Mouse (Mus musculus): ENCODE measurements at regions not wholly inside any gene's neighbourhood (a gene's known extent, or its start where the extent isn't known, plus 50 kb on each side); places are given as distances from the start of the nearest gene placed in this dataset.
A peak's percentile ranks its signal among the peaks of the same experiment; 100 is the strongest.

DNA sequence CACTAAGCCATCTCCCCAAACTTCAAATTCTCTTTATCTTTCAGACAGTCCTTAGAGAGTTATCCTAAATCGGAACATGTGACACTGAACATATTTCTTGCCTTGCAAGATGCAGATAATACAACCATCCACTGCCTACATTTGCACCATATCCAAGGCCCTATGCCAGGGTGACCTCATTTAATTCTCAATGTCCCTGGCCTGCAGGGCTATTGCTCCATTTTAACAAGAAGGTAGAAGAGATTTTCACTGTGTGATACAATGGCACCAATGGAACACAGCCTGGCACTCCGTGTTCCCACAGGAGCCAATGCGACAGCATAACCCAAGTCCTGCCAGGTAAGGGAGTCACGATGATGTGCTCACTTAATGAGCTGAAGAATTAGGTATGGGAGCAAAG lies 77.9 kb upstream of the D7Ertd443e start:
- Histone ChIP-seq H3K27me3 (ENCODE audit: control insufficient read depth in 1 of 2, insufficient read depth in 2 of 2, low read length in 2 of 2) (no peaks in the 10 kb centered on the region), H3K9ac (ENCODE audit: control insufficient read depth, low read depth, low read length, poor library complexity, severe bottlenecking) (no peak overlapping the region), H3K4me1 (ENCODE audit: control insufficient read depth in 1 of 2, insufficient read depth in 2 of 2, low read length in 2 of 2) (no peaks in the 10 kb centered on the region), H3K36me3 (ENCODE audit: control insufficient read depth in 1 of 2, insufficient read depth in 2 of 2, low read length in 2 of 2) (no peaks in the 10 kb centered on the region), H3K27ac (ENCODE audit: control insufficient read depth, low read depth, low read length) (no peak overlapping the region), H3K9me3 (replicated peaks; ENCODE audit: insufficient read depth, low read length) (no peaks in the 10 kb centered on the region), H3K4me3 (ENCODE audit: control insufficient read depth in 1 of 2, insufficient read depth in 1 of 2, low read depth in 2 of 2, low read length in 2 of 2) (no peak overlapping the region), H3K79me2 (ENCODE audit: control insufficient read depth, insufficient read depth, low read length, poor library complexity) (no peaks in the 10 kb centered on the region)
- TF ChIP-seq JUND (IDR thresholded peaks at IDR 0.05; ENCODE audit: low read depth, low read length), result no peak
- TF ChIP-seq ZC3H11A (IDR thresholded peaks at IDR 0.05; ENCODE audit: low read depth, low read length), result no peak
- no peak for TF ChIP-seq EP300 (IDR thresholded peaks at IDR 0.05; ENCODE audit: low read depth in 1 of 2, low read length in 2 of 2)
- TF ChIP-seq GATA1 (IDR thresholded peaks at IDR 0.05; ENCODE audit: low read depth, low read length), result no peak
- no peak for TF ChIP-seq NRF1 (IDR thresholded peaks at IDR 0.05; ENCODE audit: insufficient read depth, low read depth, low read length, poor library complexity, severe bottlenecking)
- TF ChIP-seq MEF2A (IDR thresholded peaks at IDR 0.05; ENCODE audit: extremely low read depth, insufficient replicate concordance, low read depth, low read length, poor library complexity, severe bottlenecking), result no peak
- TF ChIP-seq SIN3A (IDR thresholded peaks at IDR 0.05; ENCODE audit: low read length), result no peak
- no peak for TF ChIP-seq POLR2A (IDR thresholded peaks at IDR 0.05; ENCODE audit: control insufficient read depth in 1 of 2, insufficient read depth in 1 of 2, low read depth in 1 of 2, low read length in 2 of 2, poor library complexity in 1 of 2)
- no peak for TF ChIP-seq USF2 (IDR thresholded peaks at IDR 0.05; ENCODE audit: borderline replicate concordance in 1 of 2, insufficient read depth in 1 of 2, low read depth in 1 of 2, low read length in 2 of 2)
- TF ChIP-seq RAD21 (IDR thresholded peaks at IDR 0.05; ENCODE audit: low read depth, low read length), result no peak
- TF ChIP-seq MAFK (IDR thresholded peaks at IDR 0.05; ENCODE audit: borderline replicate concordance, low read depth, low read length), result no peak
- no peak for DNase-seq (ENCODE audit: low read depth, low spot score)

- Histone ChIP-seq H3K4me1 (ENCODE audit: control insufficient read depth in 1 of 2, insufficient read depth in 2 of 2, low read length in 2 of 2) (no peaks in the 10 kb centered on the region), H3K27me3 (ENCODE audit: control insufficient read depth in 1 of 2, insufficient read depth in 2 of 2, low read length in 2 of 2) (no peaks in the 10 kb centered on the region; a peak in 1 of 4 replicates), H3K4me3 (ENCODE audit: control insufficient read depth in 1 of 2, insufficient read depth in 1 of 2, low read depth in 2 of 2, low read length in 2 of 2) (no peak overlapping the region), H3K36me3 (ENCODE audit: control insufficient read depth in 1 of 2, insufficient read depth in 2 of 2, low read length in 2 of 2) (no peaks in the 10 kb centered on the region), H3K9ac (ENCODE audit: control insufficient read depth, low read depth, low read length, poor library complexity, severe bottlenecking) (no peak overlapping the region), H3K79me2 (ENCODE audit: control insufficient read depth, insufficient read depth, low read length, poor library complexity) (no peaks in the 10 kb centered on the region), H3K9me3 (replicated peaks; ENCODE audit: insufficient read depth, low read length) (no peaks in the 10 kb centered on the region), H3K27ac (ENCODE audit: control insufficient read depth, low read depth, low read length) (no peak overlapping the region)
- no peak for TF ChIP-seq CTCF (IDR thresholded peaks at IDR 0.05 in 2 of 3, conservative IDR thresholded peaks at IDR 0.05 in 1 of 3; ENCODE audit: control insufficient read depth in 1 of 3, insufficient read depth in 1 of 3, low read depth in 2 of 3, low read length in 3 of 3, poor library complexity in 1 of 3, severe bottlenecking in 1 of 3)
- DNase-seq (ENCODE audit: low read depth, low spot score), result no peak
Measured at GRCm38 (mm10) chr7:134467216-134467615, 81.8 kb upstream of the D7Ertd443e start.

DNA sequence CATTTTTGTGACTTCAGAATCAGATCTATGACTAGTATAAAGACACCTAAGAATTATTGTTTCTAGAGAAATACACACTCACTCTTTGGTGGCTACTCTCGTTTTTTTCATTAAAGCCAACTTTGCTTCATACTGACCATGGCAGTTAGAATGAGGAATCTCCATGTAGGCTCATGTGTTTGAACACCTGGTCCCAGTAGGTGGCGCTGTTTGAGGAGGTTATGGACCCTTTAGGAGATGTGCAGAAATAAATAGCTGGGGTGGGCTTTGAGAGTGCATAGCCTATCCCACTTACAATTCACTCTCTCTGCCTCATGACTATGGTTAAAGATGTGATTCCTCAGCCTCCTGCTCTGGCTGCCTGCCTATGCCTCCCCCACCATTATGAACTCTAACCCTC lies 85.8 kb upstream of the D7Ertd443e start:
- H3K4me3 ChIP-seq (ENCODE audit: control insufficient read depth in 1 of 2, insufficient read depth in 1 of 2, low read depth in 2 of 2, low read length in 2 of 2), result no peak overlapping the region
- H3K79me2 ChIP-seq (ENCODE audit: control insufficient read depth, insufficient read depth, low read length, poor library complexity), result no peaks in the 10 kb centered on the region
- DNase-seq (ENCODE audit: low read depth, low spot score), result peak; percentile 2
- no peak overlapping the region for H3K27ac ChIP-seq (ENCODE audit: control insufficient read depth, low read depth, low read length)
- H3K9me3 ChIP-seq (replicated peaks; ENCODE audit: insufficient read depth, low read length), result no peaks in the 10 kb centered on the region
- TF ChIP-seq ZC3H11A (IDR thresholded peaks at IDR 0.05; ENCODE audit: low read depth, low read length) (no peak), NRF1 (IDR thresholded peaks at IDR 0.05; ENCODE audit: insufficient read depth, low read depth, low read length, poor library complexity, severe bottlenecking) (no peak), CTCF (IDR thresholded peaks at IDR 0.05 in 2 of 3, conservative IDR thresholded peaks at IDR 0.05 in 1 of 3; ENCODE audit: control insufficient read depth in 1 of 3, insufficient read depth in 1 of 3, low read depth in 2 of 3, low read length in 3 of 3, poor library complexity in 1 of 3, severe bottlenecking in 1 of 3) (no peak), SMC3 (IDR thresholded peaks at IDR 0.05; ENCODE audit: low read depth, low read length) (no peak), TBP (IDR thresholded peaks at IDR 0.05; ENCODE audit: low read depth, low read length) (no peak), MEF2A (IDR thresholded peaks at IDR 0.05; ENCODE audit: extremely low read depth, insufficient replicate concordance, low read depth, low read length, poor library complexity, severe bottlenecking) (no peak)
- no peaks in the 10 kb centered on the region for H3K36me3 ChIP-seq (ENCODE audit: control insufficient read depth in 1 of 2, insufficient read depth in 2 of 2, low read length in 2 of 2)
- H3K9ac ChIP-seq (ENCODE audit: control insufficient read depth, low read depth, low read length, poor library complexity, severe bottlenecking), result no peak overlapping the region
- no peaks in the 10 kb centered on the region for H3K4me1 ChIP-seq (ENCODE audit: control insufficient read depth in 1 of 2, insufficient read depth in 2 of 2, low read length in 2 of 2)
- no peaks in the 10 kb centered on the region; a peak in 1 of 4 replicates for H3K27me3 ChIP-seq (ENCODE audit: control insufficient read depth in 1 of 2, insufficient read depth in 2 of 2, low read length in 2 of 2)
